Mouse (Mus musculus): ENCODE measurements at regions not wholly inside any gene's neighbourhood (a gene's known extent, or its start where the extent isn't known, plus 50 kb on each side); places are given as distances from the start of the nearest gene placed in this dataset.
A peak's percentile ranks its signal among the peaks of the same experiment; 100 is the strongest.

DNA sequence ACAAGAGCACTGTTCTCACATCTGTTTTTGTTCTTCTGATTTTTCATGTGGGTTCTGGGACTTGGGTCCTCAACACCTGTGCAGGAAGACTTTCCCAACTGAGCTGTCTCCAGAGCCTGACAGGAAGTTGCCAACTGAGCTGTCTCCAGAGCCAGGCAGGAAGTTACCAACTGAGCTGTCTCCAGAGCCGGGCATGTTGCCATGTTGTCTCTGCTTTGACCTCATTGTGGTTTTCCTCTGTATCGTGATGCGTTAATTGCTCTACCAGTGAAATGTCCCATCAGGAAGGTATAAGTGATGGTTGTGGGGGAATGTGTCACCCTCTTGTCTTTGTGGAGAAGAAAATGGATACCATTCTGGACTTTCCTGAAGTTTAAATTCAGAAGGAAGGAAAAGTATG, 54.4 kb upstream of the Olfm4 start:
- DNase-seq (ENCODE audit: low spot score) = no peak

DNA sequence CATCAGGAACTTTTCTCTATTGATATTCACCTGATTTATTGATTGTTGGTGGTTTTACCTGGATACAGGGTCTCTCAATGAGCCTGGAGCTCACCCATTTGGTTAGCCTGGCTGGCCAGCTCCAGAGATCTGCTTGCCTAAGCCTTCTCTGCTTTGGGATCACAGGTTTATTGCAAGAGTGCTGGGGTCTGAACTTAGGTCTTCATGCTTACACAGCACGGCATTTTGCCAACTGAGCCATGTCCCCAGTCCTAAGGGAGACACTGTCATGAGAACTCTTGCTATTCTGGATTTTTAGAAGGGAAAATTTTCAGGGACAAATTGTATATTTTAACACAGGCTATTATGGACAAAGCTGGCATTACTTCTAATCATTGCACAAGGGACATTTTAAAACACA, 56.7 kb upstream of the Olfm4 start:
- DNase-seq (ENCODE audit: low spot score) = no peak

DNA sequence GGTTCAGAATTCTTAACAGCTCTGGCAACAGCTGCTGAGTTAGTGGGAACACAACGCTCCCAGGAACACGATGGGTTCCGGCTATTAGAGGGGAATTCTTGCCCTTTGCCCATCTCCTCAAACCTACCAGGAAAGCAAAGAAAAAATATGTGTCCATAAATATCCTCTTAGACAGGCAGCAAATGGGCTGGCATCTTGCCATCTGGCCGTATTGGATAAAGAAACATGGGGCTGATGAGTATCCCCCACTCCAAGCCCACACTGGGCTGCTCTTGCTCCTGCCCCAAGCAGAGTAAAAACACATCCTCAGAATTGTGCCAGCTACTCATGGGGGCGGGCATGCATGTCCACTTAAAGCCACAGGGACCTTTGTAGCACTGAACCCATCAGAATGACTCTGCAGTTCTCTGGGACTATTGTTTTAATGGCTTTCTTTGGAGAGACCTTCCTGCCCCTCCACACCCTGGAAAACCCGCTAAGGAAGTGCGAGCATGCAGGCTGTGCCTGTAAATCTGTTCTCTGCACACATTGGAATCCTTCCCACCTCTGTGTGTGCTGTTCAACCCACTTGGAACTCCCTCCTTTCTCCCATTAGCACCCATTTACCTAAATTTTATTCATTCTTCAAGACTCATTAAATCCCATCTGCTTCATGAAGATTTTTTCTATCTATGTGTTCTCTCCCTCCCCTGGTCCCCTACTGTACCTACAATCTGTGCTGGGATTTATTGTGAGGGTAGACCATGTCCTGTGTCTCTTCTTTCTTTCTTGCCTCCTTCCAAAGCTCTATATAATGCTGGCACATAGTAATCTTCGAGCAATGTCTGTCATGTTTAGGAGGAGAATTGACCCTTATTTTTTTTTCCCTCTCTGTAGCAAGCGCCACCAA, 66.7 kb upstream of the Olfm4 start:
- no peak for DNase-seq (ENCODE audit: low spot score)

DNA sequence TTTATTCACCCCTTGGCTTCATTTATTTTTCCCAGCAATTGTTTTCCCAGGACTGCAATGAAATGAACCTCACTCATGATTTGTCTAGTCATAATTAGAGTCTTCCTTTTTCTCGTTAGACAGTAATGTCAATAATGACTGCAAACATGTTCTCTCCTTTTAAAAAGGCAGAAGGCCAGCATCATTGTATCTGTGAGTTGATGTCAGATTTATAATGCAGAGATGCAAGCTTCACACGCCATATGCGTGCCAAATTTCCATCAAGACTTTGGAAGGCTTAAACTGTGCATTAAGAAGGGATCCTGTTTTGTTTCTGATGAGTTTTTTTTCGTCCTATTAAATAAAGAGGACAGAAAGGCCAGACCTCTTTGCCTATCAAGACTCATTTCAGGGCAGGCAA, 68.9 kb upstream of the Olfm4 start:
- DNase-seq (ENCODE audit: low spot score) = no peak

DNA sequence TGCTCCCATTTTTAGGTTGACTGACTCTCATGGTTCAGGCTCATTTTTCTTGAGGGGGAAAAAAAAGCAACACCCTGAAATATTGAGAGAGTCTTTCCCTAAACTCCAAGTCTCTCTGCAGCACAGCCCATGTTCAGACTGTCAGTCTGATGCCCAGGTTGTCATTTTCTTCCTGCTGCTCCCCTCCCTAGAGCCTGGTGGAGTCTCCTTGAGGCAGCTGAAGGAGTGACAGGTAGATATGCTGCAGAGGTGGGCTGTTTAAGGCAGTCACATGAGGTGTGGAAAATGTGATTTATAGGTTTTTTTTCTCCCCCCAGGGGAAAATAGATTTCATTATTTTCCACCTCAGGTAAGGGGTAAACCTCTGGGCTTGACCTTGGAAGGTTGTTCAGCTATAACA, 70.6 kb upstream of the Olfm4 start:
- no peak for DNase-seq (ENCODE audit: low spot score)

DNA sequence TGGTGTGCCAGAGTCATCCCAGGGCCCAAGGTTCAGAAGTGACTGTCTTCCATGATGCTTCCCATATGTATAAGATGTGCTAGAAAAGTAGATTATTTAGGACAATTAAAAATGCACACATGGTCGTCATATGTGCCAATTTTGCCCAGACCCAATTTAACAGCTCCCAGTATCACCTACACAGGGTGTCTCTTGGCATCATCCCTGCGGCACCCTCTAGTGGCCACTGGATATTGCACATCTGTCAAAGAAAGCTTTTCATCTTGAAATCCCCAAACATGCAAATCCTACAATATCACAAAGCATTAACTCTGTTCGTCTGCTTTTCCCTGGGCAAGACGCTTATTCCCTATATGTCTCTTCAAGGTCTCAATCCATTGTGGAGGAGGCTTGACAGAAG, 71.3 kb upstream of the Olfm4 start:
- peak; percentile 74 for DNase-seq (ENCODE audit: low spot score)

DNA sequence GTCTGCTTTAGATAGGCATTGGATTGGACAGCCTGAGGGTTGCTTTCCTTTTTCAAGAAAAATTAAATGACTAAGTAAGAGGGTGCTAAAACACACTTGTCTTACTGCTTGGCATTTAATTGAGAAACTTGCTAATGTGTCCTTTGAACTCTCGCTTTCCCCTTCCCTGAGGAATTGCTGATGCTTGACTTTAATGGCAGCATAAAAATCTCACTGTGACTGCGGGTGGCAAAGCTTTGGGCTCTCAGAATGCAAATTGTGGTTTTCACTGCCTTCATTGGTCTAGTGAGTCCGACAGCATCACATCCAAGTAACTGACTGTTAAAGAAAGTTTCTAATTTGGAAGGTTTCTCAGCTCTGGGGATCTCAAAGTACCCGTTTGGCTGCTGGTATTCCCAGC, 76.1 kb upstream of the Olfm4 start:
- no peak for DNase-seq (ENCODE audit: low spot score)

DNA sequence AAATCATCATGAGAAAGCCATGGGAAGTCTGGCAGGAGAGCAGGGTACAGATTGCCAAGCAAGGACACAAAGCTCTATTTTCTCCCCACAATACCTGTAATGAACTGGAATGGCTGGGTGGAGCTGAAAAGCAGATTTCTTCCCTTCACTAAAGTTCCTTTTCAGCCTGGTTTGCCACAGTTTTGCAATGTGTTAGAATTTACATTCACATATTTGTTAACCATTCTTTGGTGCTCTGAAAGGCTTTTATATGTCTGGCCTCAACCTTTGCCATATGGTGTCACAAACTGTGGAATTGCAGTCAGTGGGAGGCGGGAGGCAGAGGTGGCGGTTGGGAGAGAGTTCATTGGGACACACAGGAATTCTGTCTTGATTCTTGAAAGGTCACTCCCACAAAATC, 78.3 kb upstream of the Olfm4 start:
- DNase-seq (ENCODE audit: low spot score) = no peak

DNA sequence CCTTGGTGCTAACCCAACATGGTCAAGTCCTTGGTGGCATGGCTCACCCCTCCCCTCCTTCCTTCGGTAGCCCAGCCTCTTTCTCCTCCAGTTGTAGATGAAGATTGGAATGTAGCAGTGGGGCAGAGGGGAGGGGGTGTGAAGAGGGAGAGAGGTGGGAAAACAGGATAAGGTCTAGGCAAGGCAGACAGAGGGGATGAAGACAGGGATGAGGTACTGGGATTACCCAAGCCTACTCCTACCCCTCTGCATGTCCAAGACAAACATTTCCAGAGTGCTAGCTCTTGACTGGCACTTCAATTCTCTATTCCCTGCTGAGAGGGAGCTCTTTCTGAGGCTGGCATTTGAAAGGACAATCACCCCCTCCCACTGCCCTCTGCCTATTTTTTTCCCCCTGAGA, 81.5 kb upstream of the Olfm4 start:
- DNase-seq (ENCODE audit: low spot score) = no peak

DNA sequence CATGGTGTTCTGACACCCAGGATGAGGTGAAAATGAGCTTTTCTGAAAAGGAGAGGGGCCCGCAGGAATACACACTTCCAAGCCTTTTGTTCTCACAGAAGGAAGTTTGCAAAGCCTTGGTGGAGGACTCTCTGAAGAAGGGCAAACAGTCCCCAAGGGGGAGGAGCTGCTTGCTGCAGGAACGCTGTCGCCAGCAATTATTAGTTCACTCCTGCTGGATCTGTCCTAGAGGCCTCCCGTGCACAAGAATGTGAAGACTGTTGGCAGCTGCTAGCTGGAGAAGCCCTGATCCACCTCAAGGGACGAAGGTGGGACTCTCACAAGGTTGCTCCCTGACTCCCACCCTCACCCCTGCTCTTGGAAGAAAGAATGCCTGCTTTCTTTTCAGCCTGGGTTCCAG, 85.6 kb upstream of the Olfm4 start:
- DNase-seq (ENCODE audit: low spot score) = no peak

DNA sequence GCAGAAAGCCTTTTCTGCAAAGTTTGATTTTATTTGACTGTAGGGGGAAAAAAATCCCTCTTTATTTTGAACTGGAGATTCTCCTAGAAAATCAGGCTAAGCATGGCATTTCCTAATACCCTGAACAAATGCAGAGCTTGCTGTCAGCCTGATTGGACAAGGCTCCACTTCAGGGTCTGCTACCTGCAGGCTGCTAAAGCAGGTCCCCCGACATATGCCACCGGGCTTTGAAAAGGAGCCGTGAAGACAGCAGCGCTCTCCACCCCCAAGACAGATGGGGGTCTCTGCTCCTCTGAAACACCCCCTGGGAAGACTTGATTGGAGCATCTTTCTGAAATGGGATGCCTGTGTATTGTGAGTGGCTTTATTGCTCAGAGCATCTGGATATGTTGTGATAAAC, 90.6 kb upstream of the Olfm4 start:
- DNase-seq (ENCODE audit: low spot score) = no peak

DNA sequence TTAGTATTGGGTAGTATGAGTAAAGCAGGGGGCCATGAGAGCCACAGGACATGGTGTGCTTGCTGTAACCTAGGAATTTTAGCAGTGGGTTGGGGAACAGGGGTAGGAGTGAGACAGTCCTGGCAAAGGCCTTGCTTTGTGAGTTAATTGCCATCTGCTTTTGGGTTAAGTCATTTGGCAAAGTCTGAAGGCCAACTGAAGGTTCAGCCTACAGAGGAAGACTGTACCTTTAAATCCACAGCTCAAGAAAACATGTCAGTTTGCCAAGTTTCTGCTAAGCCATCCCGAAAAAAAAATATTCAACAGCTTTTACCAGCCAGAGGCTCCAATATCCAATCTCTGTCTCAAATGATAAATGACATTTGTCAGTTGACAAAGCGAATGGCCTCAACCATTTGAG, 93.2 kb upstream of the Olfm4 start:
- no peak for DNase-seq (ENCODE audit: low spot score)

DNA sequence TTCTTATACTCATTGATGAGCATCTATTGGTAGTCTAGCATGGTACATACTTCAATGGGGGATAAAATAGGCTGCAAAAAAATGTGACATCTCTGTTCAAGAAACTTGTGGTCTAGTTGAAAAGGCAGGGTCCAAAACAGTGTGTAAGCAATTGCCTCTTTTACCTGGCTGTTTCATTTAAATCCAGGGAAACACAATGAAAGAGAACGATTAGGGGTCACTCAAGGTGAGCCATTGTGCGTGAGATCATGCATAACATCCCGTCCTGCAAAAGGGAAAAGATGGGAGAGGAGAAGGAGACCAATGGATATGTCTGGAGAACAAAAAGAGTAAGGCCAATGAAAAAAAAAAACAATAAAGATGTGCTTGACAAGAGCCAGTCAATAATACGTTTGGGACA, 93.6 kb upstream of the Olfm4 start:
- no peak for DNase-seq (ENCODE audit: low spot score)

DNA sequence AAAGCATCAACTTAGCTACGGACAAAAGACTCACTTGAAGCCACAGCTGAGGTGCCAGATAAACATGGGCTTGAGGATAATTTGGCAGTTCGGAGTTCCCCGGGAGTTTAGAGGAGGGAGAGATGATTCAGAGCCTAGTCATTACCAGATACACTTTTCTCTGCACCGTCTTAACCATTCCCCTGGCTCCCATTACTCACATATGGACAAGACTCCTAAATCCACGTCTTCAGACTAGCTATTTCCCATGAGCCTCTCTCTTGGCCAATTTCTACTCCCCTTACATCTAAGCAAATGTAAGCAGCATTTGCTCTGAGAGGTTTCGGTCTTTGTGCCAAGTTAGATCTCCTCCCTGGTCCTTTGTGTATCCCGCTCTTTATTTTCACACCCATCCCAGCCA, 100.4 kb upstream of the Olfm4 start:
- DNase-seq (ENCODE audit: low spot score) = no peak

DNA sequence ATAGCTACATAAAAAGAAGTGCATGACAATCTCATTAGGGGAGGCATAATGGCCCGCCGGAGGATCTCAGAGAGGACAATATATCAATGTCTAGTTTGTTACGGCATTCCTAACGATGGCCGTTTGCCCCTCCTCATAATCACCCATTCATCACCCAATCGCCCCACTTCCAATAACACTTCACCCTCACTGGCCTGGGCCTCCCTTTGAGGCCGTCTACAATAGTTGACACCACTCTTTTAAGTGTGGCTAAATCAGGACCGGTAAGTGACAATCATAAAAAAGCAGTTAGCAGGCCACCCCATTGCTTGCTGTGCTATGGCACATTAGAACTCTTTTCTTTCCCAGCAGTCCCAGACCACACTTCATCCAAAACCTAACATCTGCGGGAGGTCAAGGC, 102.2 kb upstream of the Olfm4 start:
- no peak for DNase-seq (ENCODE audit: low spot score)

DNA sequence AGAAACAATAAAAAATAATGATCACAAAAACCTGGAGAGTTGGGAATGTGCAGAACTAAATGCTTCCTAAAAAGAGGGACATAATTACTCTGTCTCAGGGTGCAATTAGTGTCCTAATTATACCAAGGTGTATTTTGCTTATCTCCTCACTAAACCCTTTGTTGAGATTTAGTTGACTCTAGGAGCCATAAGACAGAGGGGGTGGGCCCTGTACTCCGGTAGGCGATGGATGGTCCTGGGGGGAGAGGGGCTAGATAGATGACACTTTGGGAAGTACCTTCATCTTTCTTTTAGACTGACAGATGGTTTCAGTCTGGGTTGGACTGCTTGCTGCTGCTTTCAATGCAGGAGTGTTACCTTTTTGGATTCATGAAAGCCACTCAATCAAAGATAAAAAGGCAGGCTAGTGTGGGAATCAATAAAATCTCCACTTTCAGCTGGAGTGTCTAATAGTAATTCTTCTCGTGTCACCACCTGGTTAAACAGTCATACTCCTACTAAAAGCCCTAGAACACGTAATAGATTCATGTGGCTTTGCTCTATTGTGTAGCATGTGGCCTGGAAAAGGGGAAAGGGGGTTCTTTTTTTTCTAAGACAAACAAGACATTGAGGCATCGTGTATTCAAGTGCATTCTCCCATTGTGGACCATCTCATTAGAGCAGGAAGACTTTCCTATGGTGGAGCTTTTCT, 103.7 kb upstream of the Olfm4 start:
- no peak for DNase-seq (ENCODE audit: low spot score)

DNA sequence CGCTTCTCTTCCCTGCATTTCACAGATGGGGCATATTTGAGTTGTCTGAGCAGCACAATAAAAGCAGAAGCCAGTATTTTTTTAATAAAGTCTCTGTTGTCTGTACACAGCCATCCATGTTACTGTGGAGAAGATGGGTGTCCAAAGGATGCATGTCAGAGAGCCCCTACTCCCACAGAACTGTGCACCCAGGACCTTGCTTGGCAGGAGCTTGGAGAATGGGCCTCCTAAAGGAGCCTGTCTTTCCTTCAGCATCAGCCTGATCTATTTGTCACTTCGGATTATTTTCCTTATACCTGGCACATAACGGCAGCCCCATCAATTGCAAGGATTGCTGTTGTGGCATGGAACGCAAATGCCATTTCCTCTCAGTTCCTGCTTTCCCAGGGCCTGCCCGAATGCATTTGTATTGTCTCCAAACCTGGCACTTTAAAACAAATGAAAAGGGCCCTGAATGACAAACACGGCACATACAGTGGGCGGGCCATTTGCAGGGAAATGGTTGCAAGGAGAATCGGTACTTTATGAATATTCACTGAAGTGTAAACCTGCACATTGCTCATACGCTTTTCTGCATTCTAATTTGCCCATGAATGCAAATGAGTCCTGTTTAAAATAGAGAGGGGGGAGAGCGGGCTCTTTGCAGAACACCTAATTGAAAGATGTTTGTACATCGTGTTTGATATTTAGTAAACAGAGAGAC, 104.4 kb upstream of the Olfm4 start:
- DNase-seq (ENCODE audit: low spot score) = peak; percentile 56

DNA sequence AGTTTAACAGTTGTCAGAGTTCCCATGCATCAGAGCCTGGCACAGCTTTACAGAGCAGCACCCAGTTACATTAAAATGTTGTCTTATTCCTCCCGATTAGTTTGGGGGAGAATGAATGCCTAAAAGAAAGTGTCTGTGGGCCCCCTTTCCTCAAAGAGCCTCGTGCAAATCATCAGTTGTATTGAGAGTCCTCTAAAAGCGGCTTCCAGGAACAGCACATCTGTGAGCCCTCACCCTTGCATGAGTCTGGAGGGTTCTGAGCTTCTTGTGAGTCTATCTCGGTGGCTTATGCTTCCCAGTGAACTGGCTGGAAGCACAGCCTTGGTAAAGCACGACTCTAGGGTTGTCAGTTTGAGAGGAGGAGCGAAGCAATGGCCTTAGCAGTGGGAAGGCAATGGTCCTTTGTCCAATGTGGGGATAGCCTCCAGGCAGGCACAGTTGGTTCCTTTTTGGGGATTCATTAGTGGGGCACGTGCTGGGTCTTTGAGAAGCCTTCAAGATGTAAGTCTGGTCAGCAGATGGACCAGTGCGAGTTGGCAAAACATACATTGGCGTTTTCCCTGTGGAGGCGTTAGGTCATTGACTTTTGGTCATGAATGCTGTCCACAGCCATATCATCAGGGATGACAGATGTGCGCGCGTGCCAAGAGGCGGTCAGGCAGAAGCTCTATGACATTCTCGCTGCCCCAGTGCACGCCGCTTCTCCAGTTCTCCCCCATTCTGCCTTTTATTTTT, 105.4 kb upstream of the Olfm4 start:
- DNase-seq (ENCODE audit: low spot score) = peak; percentile 51

DNA sequence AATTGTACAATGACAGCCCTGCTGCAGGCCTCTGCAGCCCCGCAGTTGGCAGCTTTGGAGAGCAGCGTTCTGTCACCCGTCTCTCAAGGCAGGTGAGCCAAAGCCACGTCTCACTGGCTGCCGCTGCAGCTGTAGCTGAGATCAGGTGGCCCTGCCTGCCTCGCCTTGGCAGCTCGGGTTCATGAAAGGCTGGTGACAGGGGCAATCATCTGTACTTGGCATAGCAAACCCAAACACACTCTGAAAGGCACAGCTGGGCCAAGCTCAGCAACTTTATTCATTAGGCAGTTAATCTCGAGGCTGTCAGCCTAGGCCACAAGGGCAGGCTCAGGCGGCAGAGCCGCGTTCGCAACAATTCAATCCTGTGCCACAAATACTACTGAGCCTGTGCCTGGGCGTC, 102.0 kb upstream of the Pcdh8 start:
- peak; percentile 47 for DNase-seq (ENCODE audit: low spot score)

DNA sequence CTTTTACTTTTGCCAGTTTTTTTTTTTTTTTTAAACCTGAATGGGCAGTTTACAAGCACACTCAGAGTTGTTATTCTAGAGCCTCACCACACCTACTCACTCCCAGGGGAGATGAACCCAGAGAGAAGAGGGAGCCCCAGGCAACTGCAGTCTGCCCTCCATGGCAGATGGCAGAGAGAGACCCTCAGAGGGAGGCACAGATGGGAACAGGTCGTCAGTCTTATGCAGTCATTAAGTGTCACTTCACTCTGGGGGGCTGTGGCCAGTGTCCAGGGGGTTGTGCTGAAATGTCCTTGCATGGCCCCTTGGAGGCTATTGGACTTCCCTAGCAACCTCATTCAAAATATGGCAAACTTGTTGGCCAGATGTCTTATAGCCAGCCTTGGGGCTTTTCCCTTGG, 101.3 kb upstream of the Pcdh8 start:
- no peak for DNase-seq (ENCODE audit: low spot score)

DNA sequence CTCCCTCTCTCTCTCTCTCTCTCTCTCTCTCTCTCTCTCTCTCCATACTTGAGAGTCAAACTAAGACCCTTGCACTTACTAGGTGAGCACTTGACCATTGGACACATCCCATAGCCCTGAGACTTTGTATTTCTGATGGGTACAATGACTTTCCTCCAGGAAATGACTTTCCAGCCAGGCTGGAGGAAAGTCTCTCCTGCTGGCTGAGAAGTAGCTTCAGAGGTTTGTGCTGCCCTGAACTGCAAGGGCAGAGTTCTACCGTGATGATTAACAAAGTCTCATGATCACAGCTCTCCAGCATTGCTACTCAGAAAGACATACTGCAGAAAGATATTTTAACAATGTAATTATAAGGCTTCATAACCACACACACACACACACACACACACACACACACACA, 98.2 kb upstream of the Pcdh8 start:
- DNase-seq (ENCODE audit: low spot score) = no peak

DNA sequence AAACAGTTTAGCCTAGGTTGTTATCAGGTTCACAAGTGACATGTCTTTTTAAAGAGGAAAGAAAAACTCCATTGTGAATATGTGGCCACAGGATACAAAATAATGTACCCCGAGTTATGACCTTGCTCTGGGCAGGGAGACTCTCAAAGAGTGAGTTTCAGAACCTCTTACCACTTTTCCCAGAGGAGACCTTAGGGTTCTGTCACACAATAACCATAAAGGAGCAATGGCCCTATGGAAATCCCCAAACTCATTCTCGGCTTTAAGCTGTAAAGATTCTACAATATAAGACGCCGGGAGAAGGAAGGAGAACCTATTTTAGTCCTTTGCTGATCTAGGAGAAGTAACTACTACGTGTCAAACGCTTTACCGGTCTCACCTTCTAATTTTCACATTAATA, 85.1 kb upstream of the Pcdh8 start:
- no peak for DNase-seq (ENCODE audit: low spot score)

DNA sequence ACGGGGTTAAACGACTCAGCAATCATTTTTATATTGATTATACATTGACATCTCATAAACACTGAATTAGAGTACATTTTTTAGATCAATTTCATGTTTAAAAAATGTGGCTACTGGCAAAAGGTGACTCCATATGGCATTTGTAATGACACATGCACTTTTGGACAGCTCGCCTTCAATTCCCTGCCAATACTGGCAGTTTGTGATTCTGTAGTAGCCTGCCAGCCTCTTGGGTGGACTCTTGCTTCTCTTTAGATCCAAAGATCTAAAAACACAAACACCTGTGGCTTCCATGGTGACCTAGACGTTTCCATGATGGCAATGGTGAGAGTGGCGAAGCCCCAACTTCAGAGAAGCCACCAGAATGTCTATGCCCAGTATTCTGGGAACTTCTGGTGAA, 83.1 kb upstream of the Pcdh8 start:
- DNase-seq (ENCODE audit: low spot score) = no peak

Data from retina, embryonic 14.5 days (tissue).